Mouse (Mus musculus) embryonic fibroblast, embryonic 13.5 days (primary cell): ENCODE measurements around the gene Dync2h1.

ENCODE experiments used
- CTCF ChIP-seq: IDR thresholded peaks from 2 replicates; pipeline ENCODE4 v1.5.1; 2011; ENCODE audit warnings: mild to moderate bottlenecking, control low read depth, low read length, moderate library complexity, borderline replicate concordance; ENCODE audit not compliant: insufficient read depth
- POLR2A ChIP-seq: IDR thresholded peaks from 2 replicates; pipeline ENCODE4 v1.6.1; 2011; ENCODE audit warnings: low read depth, mild to moderate bottlenecking, control low read depth, low read length, moderate library complexity

- no peak for TF ChIP-seq CTCF
- no peak for TF ChIP-seq POLR2A
These were observed 10.5 kb downstream of the Dync2h1 start for GRCm38 (mm10) chr9:7173756-7174155.
